Mouse (Mus musculus): ENCODE measurements around the gene Cacna1a.

Cacna1a gene

GRCm38 (mm10) chr8:84664566-84665384 lies 276.5 kb downstream of the Cacna1a start:
- DNase-seq = peak; percentile 87 to 88

- DNase-seq = no peak
These were observed 277.2 kb downstream of the Cacna1a start for GRCm38 (mm10) chr8:84665385-84665893.

- peak in 1 of 2 experiments; percentile 37 for DNase-seq
These were observed 279.8 kb downstream of the Cacna1a start for GRCm38 (mm10) chr8:84668081-84668480.

GRCm38 (mm10) chr8:84668731-84669485 lies 280.7 kb downstream of the Cacna1a start:
- DNase-seq = no peak

GRCm38 (mm10) chr8:84670295-84671006 lies 282.2 kb downstream of the Cacna1a start:
- peak in 1 of 2 experiments; percentile 51 for DNase-seq

- no peak for DNase-seq
These were observed 289.1 kb downstream of the Cacna1a start for GRCm38 (mm10) chr8:84677305-84677704.

GRCm38 (mm10) chr8:84681476-84681875 lies 293.2 kb downstream of the Cacna1a start:
- no peak for DNase-seq

GRCm38 (mm10) chr8:84682257-84682656 lies 294.0 kb downstream of the Cacna1a start:
- DNase-seq = no peak

GRCm38 (mm10) chr8:84684537-84684936 lies 296.3 kb downstream of the Cacna1a start:
- no peak for DNase-seq

GRCm38 (mm10) chr8:84686191-84687002 lies 298.2 kb downstream of the Cacna1a start, which contains the start of gene Trmt1:
TSS of gene Trmt1 (plus strand) at chr8:84686307.
- DNase-seq = peak in 1 of 2 experiments; percentile 45

- peak in 1 of 2 experiments; percentile 31 for DNase-seq
These were observed 298.9 kb downstream of the Cacna1a start for GRCm38 (mm10) chr8:84687003-84687704.

- peak; percentile 92 to 94 for DNase-seq
These were observed 299.5 kb downstream of the Cacna1a start, which contains the start of gene Nacc1 for GRCm38 (mm10) chr8:84687705-84688100. TSS of gene Nacc1 (minus strand) at chr8:84687862.

GRCm38 (mm10) chr8:84689091-84689915 lies 301.1 kb downstream of the Cacna1a start:
- peak; percentile 86 to 93 for DNase-seq
